Mouse (Mus musculus): Measurements from ENCODE around the gene Irak3. TPM values are rescaled to one million over a fixed set of nuclear protein-coding genes. Genes with fewer than 3 reads are reported as not detected.

Gene Irak3
- polyA plus RNA-seq, 2 experiments: 0.78 to 1.4 TPM

- 85% methylated on average over 12 of the region's 12 CpGs for WGBS (ENCODE audit: insufficient replicate concordance)
- no peak for TF ChIP-seq EP300 (IDR thresholded peaks at IDR 0.05; ENCODE audit: low read depth)
- TF ChIP-seq CTCF (IDR thresholded peaks at IDR 0.05; ENCODE audit: low read depth): no peak; the same call in 1 of the 2 replicates
- H3K36me3 ChIP-seq (replicated peaks; ENCODE audit: control insufficient read depth, insufficient read depth, low read depth): peaks cover 29% of the 10 kb centered on the region
Measured at GRCm38 (mm10) chr10:120092548-120092947, 109.4 kb downstream of the Irak3 start.

More at GRCm38 (mm10) chr10:120092548-120092947, 109.4 kb downstream of the Irak3 start:
- Histone ChIP-seq H3K27ac (no peak overlapping the region), H3K4me3 (ENCODE audit: insufficient read depth in 1 of 2, low read depth in 2 of 2, low read length in 2 of 2) (no peak overlapping the region), H3K27me3 (ENCODE audit: control insufficient read depth, insufficient read depth, low read length) (no peaks in the 10 kb centered on the region), H3K9me3 (ENCODE audit: control insufficient read depth, low read length) (no peaks in the 10 kb centered on the region), H3K4me2 (ENCODE audit: low read depth) (no peak overlapping the region), H3K9ac (replicated peaks) (no peak overlapping the region), H3K4me1 (replicated peaks; ENCODE audit: control insufficient read depth in 2 of 2, insufficient read depth in 2 of 2, low read length in 1 of 2) (no peaks in the 10 kb centered on the region)
- DNase-seq (ENCODE audit: low read depth in 3 of 3, low spot score in 3 of 3): no peak
- ATAC-seq (ENCODE audit: insufficient read depth): no peak

Other genes starting within 250 kb of the Irak3 start
- 6.6 and 9.0 TPM in 2 replicates for gene Helb, start 89.1 kb downstream of the Irak3 start, polyA plus RNA-seq (2012; rRNA removed)
- gene Helb, start 89.1 kb downstream of the Irak3 start, polyA plus RNA-seq (2014; fragmentation: Nextera tagmentation; extraction: Ambion mirVana): 5.9 and 6.0 TPM in 2 replicates
- gene Tmbim4, start 540 bp downstream of the Irak3 start, polyA plus RNA-seq (2012; rRNA removed): 40.1 and 52.9 TPM in 2 replicates
- gene Tmbim4, start 540 bp downstream of the Irak3 start, polyA plus RNA-seq (2014; fragmentation: Nextera tagmentation; extraction: Ambion mirVana): 80.4 and 82.2 TPM in 2 replicates
- 11.6 and 33.6 TPM in 2 replicates for gene Llph, start 24.9 kb upstream of the Irak3 start, polyA plus RNA-seq (2012; rRNA removed)
- gene Llph, start 24.9 kb upstream of the Irak3 start, polyA plus RNA-seq (2014; fragmentation: Nextera tagmentation; extraction: Ambion mirVana): 31.9 and 32.2 TPM in 2 replicates